Mouse (Mus musculus): ENCODE results near the gene Cpm. TPM values are rescaled to one million over a fixed set of nuclear protein-coding genes. Genes with fewer than 3 reads are reported as not detected.

Cpm gene
- polyA plus RNA-seq, 1 experiment from 2014 or later, result 3.1 TPM

DNA sequence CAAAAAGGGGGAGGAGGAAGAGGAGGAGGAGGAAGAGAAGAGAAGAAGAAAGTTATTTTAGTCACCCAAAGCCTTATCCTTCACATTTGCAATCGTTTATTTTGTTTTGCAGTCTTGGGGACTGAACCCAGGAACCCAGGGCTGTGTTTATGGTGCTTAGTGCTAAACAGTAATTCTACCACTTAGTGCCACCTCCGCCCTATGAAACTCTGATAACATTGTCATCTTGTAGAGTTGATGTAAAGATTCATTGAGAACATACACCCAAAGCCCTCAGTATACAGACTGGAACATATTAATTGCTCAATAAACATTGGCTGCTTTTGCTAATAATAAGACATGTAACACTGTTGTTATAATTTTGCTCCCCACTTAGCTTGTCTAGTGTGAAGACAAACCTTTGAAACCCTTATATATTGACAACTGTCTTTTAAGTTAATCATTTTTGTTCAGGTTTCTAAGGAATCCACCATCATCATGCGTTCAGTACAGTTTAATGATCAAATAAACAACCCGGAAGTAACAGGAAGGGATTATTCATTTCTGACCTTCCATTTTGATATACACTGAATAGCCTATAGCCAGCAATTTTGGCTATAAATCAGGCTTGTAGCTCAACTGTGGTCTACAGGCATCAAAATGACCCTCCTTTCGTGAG lies 49.9 kb downstream of the Cpm start:
- peaks cover 2% of the 10 kb centered on the region; the same call in 1 of the 2 replicates for H3K36me3 ChIP-seq
- no peak overlapping the region for H3K4me3 ChIP-seq
- H3K27me3 ChIP-seq, result peaks cover 2% of the 10 kb centered on the region; the same call in 1 of the 2 replicates
- 90% methylated on average over 5 of the region's 5 CpGs for whole genome bisulfite sequencing
- H3K9ac ChIP-seq, result no peak overlapping the region
- ATAC-seq (ENCODE audit: low FRiP score), result no peak
- H3K4me1 ChIP-seq (replicated peaks), result peaks cover 12% of the 10 kb centered on the region
- no peak overlapping the region for H3K4me2 ChIP-seq
- H3K9me3 ChIP-seq, result no peaks in the 10 kb centered on the region
- no peak overlapping the region for H3K27ac ChIP-seq

DNA sequence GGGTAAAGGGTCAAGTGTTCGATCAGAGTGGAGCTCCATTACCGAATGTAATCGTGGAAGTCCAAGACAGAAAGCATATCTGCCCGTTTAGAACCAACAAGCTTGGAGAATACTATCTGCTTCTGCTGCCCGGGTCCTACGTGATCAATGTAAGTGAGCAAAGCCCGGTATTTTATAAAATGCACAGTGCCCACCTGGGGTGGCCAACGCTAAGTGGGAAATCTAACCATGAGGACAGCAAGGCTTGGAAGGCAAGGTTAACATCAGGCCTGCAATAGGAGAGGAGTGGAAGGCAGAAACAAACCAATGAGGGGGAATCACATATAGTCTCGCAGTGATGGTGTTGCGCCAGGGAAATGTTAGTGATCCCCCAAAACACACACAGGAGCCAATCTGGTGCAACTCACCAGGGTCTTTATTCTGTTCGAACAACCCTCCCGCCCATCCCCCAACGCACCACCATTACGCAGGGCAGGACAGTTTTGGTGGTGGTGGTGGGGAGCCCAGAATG lies 50.7 kb downstream of the Cpm start:
- H3K9me3 ChIP-seq, result no peaks in the 10 kb centered on the region
- peaks cover 12% of the 10 kb centered on the region for H3K4me1 ChIP-seq (replicated peaks)
- no peak overlapping the region for H3K4me2 ChIP-seq
- H3K27ac ChIP-seq, result no peak overlapping the region
- 92% methylated on average over 14 of the region's 14 CpGs for WGBS
- no peak overlapping the region for H3K9ac ChIP-seq
- no peak for ATAC-seq (ENCODE audit: low FRiP score)
- no peaks in the 10 kb centered on the region for H3K27me3 ChIP-seq
- H3K36me3 ChIP-seq, result peaks cover 5% of the 10 kb centered on the region; the same call in 1 of the 2 replicates
- H3K4me3 ChIP-seq, result no peak overlapping the region

DNA sequence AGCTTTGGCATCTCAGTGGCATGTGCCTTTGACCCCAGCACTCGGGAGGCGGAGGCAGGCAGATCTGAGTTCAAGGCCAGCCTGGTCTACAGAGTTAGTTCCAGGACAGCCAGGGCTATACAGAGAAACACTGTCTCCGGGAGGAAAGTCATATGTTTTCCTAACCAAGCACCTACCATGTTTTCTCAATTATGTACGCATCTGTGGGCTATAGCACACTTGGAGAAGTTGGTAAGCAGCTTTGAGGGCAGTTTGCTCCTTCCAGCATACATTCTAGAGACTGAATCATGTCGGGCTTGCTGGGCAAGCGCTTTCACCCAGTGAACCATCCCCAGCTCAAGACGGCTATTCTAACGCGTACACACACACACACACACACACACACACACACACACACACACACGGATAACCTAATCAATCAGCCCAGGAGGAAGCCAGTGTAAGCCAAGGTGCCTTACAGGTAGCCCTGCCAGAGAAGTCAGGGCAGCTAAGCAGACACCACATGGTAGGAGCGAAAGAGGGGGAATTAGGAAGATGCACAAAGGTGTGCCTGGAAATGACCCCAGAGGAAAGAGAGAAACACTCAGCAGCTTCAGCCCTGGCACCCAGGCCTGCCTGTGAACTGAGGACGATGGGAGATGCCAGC lies 51.7 kb downstream of the Cpm start:
- no peak for ATAC-seq (ENCODE audit: low FRiP score)
- H3K9ac ChIP-seq, result no peak overlapping the region
- no peak overlapping the region for H3K27ac ChIP-seq
- H3K4me1 ChIP-seq (replicated peaks), result peaks cover 5% of the 10 kb centered on the region
- H3K27me3 ChIP-seq, result no peaks in the 10 kb centered on the region
- H3K4me2 ChIP-seq, result no peak overlapping the region
- peaks cover 5% of the 10 kb centered on the region; the same call in 1 of the 2 replicates for H3K36me3 ChIP-seq
- 92% methylated on average over 12 of the region's 12 CpGs for WGBS
- H3K4me3 ChIP-seq, result no peak overlapping the region
- H3K9me3 ChIP-seq, result no peaks in the 10 kb centered on the region

DNA sequence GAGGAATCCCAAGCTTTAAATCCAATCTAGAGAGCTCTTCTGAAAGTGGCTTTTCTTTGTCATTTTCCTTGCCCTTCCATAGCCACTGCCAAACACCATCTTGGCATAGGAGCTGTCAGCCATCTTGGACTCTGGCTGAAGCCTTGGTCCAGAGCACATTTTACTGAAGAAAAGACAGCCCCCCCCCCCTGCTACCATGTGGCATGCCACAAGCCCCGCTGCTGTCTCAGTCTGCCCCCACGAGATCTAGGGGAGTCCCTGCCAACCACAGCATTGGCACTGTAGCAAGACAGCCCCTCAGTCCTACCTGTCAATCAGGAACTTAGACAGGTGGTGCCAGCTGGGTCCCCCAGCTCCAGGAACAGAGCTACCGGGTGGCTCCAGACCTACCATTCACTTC lies 52.2 kb downstream of the Cpm start:
- no peak overlapping the region for H3K27ac ChIP-seq
- H3K9ac ChIP-seq, result no peak overlapping the region
- ATAC-seq (ENCODE audit: low FRiP score), result no peak
- H3K4me2 ChIP-seq, result no peak overlapping the region
- no peaks in the 10 kb centered on the region for H3K27me3 ChIP-seq
- no peak overlapping the region for H3K4me3 ChIP-seq
- H3K4me1 ChIP-seq (replicated peaks), result no peaks in the 10 kb centered on the region
- 77% methylated on average over 3 of the region's 3 CpGs for WGBS
- H3K36me3 ChIP-seq, result peaks cover 5% of the 10 kb centered on the region; the same call in 1 of the 2 replicates
- H3K9me3 ChIP-seq, result no peaks in the 10 kb centered on the region

DNA sequence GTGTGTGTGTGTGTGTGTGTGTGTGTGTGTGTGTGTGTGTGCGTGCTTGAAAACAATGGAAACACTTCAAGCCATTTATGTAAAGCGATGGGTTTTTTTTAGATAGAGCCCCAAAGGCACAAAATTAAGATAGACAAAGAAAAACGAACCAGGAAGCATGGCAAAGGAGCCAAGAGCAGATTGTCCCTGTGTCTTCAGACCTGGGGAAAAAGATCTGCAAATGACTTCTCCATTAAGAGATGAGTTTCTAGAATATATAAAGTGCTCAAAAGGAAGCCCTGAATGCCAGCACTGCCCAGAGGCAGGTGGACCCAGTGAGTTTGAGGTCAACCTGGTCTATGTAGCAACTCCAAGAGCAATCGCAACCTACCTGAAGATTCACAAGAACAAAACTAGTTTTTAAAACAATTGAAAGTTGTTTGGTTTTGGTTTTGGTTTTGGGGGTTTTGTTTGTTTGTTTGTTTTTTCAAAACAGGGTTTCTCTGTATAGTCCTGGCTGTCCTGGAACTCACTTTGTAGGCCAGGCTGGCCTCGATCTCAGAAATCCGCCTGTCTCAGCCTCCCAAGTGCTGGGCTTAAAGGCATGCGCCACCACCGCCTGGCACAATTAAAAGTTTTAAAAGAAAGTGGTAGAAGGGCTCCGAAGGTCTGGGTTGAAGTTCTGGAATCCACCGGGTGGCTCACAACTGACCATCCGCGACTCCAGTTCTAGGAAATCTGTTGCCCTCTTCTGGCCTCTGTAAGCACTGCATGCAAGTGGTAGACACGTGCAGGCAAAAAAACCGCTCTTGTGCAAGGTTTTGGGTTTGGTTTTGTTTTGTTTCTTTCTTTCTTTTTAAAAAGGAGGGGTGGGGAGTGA lies 52.9 kb downstream of the Cpm start:
- ATAC-seq (ENCODE audit: low FRiP score), result no peak
- WGBS, result 65% methylated on average over 14 of the region's 14 CpGs
- Histone ChIP-seq H3K27me3 (no peaks in the 10 kb centered on the region), H3K4me1 (replicated peaks) (no peaks in the 10 kb centered on the region), H3K4me2 (no peak overlapping the region), H3K9ac (no peak overlapping the region), H3K4me3 (no peak overlapping the region), H3K36me3 (peaks cover 5% of the 10 kb centered on the region; the same call in 1 of the 2 replicates), H3K9me3 (no peaks in the 10 kb centered on the region), H3K27ac (no peak overlapping the region)

DNA sequence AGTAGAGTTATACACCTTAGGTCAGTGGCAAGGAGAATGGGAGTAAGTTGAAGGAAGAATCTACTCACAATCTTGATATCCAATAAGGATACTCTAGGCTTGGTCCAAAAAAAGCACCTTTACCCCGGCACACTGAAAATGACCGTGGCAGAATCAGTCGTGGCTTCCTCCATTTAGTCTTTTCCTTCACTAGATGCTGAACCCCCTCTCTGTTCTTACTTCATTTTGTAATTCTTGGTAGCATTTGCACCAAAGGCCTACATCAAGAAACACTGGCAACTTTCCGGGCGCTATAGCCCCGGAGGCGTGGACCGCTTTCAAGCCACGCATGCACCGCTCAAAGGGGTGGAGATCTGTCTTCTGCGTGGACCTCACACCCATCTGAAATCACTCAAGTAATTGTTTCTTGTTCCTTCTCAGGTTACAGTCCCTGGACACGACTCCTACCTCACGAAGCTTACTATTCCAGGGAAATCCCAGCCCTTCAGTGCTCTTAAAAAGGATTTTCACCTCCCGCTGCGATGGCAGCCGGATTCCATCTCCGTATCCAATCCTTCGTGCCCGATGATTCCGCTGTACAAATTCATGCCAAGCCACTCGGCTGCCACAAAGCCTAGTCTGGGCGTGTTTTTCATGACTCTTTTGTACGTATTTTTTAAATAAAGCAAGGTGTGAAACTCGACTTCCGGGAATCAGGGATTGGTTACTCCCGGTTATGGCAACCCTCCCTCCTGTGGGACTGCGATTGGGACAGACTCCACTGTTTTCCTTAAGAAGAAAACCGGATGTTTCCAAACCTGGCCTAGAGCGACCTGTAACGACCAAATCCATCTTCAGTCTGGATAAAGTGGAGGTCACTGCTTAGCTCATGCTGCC lies 53.8 kb downstream of the Cpm start:
- WGBS, result 83% methylated on average over 30 of the region's 30 CpGs
- no peak for ATAC-seq (ENCODE audit: low FRiP score)
- Histone ChIP-seq H3K4me1 (replicated peaks) (no peaks in the 10 kb centered on the region), H3K9ac (no peak overlapping the region), H3K27ac (no peak overlapping the region), H3K4me2 (no peak overlapping the region), H3K4me3 (no peak overlapping the region), H3K27me3 (no peaks in the 10 kb centered on the region), H3K9me3 (no peaks in the 10 kb centered on the region), H3K36me3 (peaks cover 9% of the 10 kb centered on the region)

DNA sequence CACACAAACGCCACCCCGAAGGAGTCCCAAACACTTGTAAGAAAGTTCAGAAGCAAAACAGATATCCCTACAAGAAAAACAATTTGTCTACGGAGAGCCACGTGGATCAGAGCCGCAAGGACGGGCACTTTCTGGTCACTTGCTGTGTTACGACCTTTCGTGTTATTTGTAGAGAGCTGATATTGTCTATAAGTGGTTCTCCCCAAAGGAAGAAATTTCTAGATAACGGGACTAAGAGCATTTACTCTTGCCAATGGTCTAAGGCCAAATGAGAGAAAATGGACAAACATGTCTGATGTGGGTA lies 54.4 kb downstream of the Cpm start:
- no peak overlapping the region for H3K4me2 ChIP-seq
- H3K27me3 ChIP-seq, result no peaks in the 10 kb centered on the region
- H3K9ac ChIP-seq, result no peak overlapping the region
- WGBS, result 93% methylated on average over 9 of the region's 9 CpGs
- H3K4me1 ChIP-seq (replicated peaks), result no peaks in the 10 kb centered on the region
- H3K9me3 ChIP-seq, result no peaks in the 10 kb centered on the region
- H3K27ac ChIP-seq, result no peak overlapping the region
- no peak overlapping the region for H3K4me3 ChIP-seq
- peaks cover 14% of the 10 kb centered on the region for H3K36me3 ChIP-seq
- no peak for ATAC-seq (ENCODE audit: low FRiP score)

DNA sequence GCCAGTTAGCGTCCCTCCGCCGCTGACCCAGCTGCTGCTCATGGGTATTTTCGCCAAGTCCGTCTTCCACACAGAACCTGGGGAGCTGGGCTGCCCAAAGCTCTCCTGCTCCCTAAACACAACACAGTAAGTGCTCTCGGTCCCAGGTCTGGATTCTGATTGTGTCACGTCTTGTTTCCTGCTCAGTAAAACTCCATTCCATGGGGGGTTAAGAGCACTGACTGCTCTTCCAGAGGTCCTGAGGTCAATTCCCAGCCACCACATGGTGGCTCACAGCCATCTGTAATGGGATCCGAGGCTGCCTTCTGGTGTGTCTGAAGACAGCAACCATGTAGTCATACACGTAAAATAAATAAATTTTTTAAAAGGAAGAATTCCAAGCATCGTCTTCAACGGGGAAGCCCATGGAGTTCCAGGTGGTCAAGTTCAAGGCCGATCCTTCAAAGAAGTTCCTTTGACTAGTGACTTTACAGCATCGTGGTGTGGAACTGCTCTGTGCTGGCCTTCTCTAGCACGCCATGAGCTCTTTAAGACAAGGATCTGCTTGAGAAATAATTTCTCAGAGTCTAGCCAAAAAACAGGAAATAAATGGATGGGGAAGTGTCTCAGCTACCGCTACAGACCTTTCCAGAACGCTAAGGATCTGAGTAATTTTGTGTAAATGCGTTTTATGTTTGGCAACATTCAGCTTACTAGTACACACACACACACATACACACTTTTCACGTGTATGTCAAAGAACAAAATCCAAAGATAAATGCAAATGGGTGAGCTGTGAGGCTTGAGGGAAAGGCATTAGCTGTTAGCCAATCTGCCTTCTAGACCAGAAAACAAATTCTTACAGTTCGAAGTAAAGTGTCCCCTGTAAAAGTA lies 55.2 kb downstream of the Cpm start:
- Histone ChIP-seq H3K27me3 (no peaks in the 10 kb centered on the region), H3K27ac (no peak overlapping the region), H3K4me1 (replicated peaks) (no peaks in the 10 kb centered on the region), H3K9ac (no peak overlapping the region), H3K9me3 (no peaks in the 10 kb centered on the region), H3K4me3 (no peak overlapping the region), H3K4me2 (no peak overlapping the region), H3K36me3 (peaks cover 23% of the 10 kb centered on the region)
- 89% methylated on average over 19 of the region's 19 CpGs for WGBS
- ATAC-seq (ENCODE audit: low FRiP score), result no peak

DNA sequence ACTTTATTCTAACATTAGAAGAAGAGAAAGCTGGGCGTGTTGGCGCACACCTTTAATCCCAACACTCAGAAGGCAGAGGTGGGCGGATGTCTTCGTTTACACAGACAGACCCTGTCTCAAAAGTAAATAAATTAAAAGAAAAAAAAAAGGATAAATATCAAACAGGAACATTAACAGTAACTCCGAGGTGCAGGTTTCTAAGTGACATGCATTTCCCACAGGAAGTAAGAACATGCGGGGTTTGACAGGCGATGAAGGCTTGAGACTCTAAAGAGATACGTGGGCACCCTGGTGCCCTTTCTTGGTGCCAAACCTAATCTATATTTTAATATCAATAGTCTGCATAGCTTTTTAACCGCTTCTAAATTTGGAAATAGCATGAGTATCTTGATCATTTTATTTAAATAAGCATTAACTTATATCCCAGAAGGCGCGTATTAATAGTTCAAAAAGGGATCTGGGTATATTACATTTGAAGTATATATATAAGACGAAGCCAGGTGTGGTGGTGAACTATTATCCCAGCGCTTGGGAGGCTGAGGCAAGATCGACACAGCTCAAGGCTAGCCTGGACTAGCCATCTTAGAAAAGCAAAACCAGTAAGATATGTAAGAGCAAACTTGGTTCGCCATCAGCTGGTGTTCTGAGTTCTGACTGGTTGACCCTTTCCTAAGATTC lies 56.0 kb downstream of the Cpm start:
- Histone ChIP-seq H3K4me3 (no peak overlapping the region), H3K9me3 (no peaks in the 10 kb centered on the region), H3K27ac (no peak overlapping the region), H3K27me3 (no peaks in the 10 kb centered on the region), H3K9ac (no peak overlapping the region), H3K4me2 (no peak overlapping the region), H3K4me1 (replicated peaks) (no peaks in the 10 kb centered on the region), H3K36me3 (peaks cover 29% of the 10 kb centered on the region)
- ATAC-seq (ENCODE audit: low FRiP score), result no peak
- WGBS, result 94% methylated on average over 15 of the region's 15 CpGs

DNA sequence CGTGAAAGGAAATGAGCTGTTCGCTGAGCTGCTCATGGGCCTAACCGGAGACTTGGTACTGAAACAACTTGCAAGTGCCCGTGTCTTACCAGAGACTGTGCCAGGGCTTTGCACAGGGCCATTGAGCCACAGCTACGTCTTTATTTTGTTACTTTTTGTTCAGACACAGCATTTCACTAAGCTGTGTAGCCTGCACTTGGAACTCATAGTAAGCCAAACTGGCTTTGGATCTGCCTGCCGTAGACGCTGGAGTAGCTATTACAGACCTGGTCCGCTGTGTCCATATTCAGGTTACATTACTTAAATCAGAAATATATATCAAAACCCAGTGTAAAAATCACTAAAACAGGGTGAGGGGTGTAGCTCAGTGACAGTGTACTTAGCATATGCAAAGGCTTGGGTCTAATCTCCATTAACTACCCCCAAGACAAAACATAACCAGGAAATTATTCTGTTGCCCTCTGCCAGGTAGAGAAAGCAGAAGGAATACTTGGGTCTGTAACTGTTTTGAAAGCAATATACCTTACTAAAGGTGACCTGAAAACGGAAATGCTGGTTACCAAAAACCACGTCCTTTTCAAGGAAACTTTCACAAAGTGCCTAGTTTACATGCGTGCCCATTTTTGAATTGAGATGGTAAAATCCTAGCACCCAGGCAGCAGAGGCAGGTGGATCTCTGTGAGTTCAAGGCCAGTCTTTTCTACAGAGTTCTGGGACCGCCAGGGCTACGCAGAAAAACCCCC lies 56.7 kb downstream of the Cpm start:
- Histone ChIP-seq H3K27ac (no peak overlapping the region), H3K4me1 (replicated peaks) (no peaks in the 10 kb centered on the region), H3K9ac (no peak overlapping the region), H3K36me3 (peaks cover 35% of the 10 kb centered on the region), H3K4me3 (no peak overlapping the region), H3K27me3 (no peaks in the 10 kb centered on the region), H3K4me2 (no peak overlapping the region), H3K9me3 (no peaks in the 10 kb centered on the region)
- no peak for ATAC-seq (ENCODE audit: low FRiP score)
- WGBS, result 93% methylated on average over 13 of the region's 13 CpGs
